Comparison of ENCODE assay signal across 19 mouse cellular contexts in genomic region chr16:87329986-87330385, GRCm38 (mm10).
"Had no signal": no experiment of that assay in that cellular context is flagged by ENCODE, and none has a peak within 500 bp of the region (broad histone marks: within the 10 kb centered on the region; RNA-seq: fewer than 3 reads in every experiment).

No protein-coding gene starts in this region.

- H3K36me3 ChIP-seq: midbrain, embryonic 10.5 days; midbrain, embryonic 12.5 days; neural tube, embryonic 13.5 days; neural tube, embryonic 15.5 days; stomach, embryonic 15.5 days had no signal

- DNase-seq: lung, adult 18-20 months; lung, embryonic 14.5 days; lung, postnatal 10 days; lung, postnatal 4 days; midbrain, embryonic 14.5 days; retina, postnatal 1 day; right cerebral cortex, adult 18-20 months; right cerebral cortex, postnatal 25 days; right cerebral cortex, postnatal 4 days; thymus, adult 2 months; thymus, postnatal 25 days; thymus, postnatal 4 days had no signal

- H3K4me1 ChIP-seq: midbrain, embryonic 10.5 days; midbrain, embryonic 12.5 days; neural tube, embryonic 13.5 days; neural tube, embryonic 15.5 days; stomach, embryonic 15.5 days had no signal

- H3K27me3 ChIP-seq: midbrain, embryonic 12.5 days; neural tube, embryonic 13.5 days; neural tube, embryonic 15.5 days; stomach, embryonic 15.5 days had no signal

- H3K4me3 ChIP-seq: midbrain, embryonic 10.5 days; midbrain, embryonic 12.5 days; myocyte; neural tube, embryonic 13.5 days; neural tube, embryonic 15.5 days; stomach, embryonic 15.5 days had no signal

- H3K27ac ChIP-seq: midbrain, embryonic 10.5 days; midbrain, embryonic 12.5 days; neural tube, embryonic 13.5 days; neural tube, embryonic 15.5 days; stomach, embryonic 15.5 days; stomach, postnatal 0 days had no signal
